Mouse (Mus musculus): ENCODE measurements around the gene Lysmd1. TPM values are rescaled to one million over a fixed set of nuclear protein-coding genes. Genes with fewer than 3 reads are reported as not detected.

The Lysmd1 gene
- total RNA-seq, 1 experiment: 5.1 TPM

DNA sequence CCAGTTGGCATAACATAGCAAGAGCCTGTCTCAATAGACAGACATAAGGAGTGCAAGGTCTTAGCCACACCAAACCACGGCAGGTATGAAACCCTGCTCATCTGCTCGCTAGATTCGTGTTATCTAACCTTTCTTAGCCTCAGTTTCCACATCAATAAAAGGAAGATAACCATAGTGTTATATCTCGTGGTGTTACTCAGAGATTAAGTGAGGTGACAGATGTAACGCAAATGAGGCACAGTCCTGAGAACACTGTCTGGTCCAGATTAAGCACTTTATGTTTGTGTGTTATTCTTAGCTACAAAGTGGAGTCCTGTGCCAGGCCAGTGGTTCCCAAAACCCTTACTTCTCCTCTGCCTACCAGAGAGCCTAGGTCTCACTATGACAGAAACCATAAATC is 31.0 kb downstream of the Lysmd1 start:
- H3K36me3 ChIP-seq (ENCODE audit: control insufficient read depth, insufficient read depth, low read length, poor library complexity, severe bottlenecking): peaks cover 5% of the 10 kb centered on the region
- DNase-seq (ENCODE audit: low read depth, low spot score): no peak
- no peak for TF ChIP-seq ZC3H11A (IDR thresholded peaks at IDR 0.05; ENCODE audit: borderline replicate concordance, low read depth, low read length)
- no peak for TF ChIP-seq MAFK (IDR thresholded peaks at IDR 0.05; ENCODE audit: insufficient read depth, low read depth, low read length)
- TF ChIP-seq HCFC1 (IDR thresholded peaks at IDR 0.05; ENCODE audit: borderline replicate concordance, insufficient read depth, low read length): no peak
- TF ChIP-seq CHD2 (IDR thresholded peaks at IDR 0.05; ENCODE audit: low read depth, low read length): no peak
- TF ChIP-seq ZNF384 (IDR thresholded peaks at IDR 0.05; ENCODE audit: low read depth, low read length): no peak
- H3K9ac ChIP-seq (ENCODE audit: insufficient read depth, low read depth, low read length, poor library complexity, severe bottlenecking): no peak overlapping the region
- in situ Hi-C loops (cut with MboI; ENCODE audit: low sequenced_read_pairs in 2 of 2, unreplicated experiment in 2 of 2): no loop called here
- H3K9me3 ChIP-seq (ENCODE audit: control insufficient read depth, insufficient read depth, low read depth, low read length): no peaks in the 10 kb centered on the region
- no peak overlapping the region for H3K4me3 ChIP-seq (ENCODE audit: insufficient read depth in 1 of 2, low read depth in 1 of 2, low read length in 2 of 2, poor library complexity in 1 of 2, severe bottlenecking in 1 of 2)
- H3K27ac ChIP-seq (ENCODE audit: insufficient read depth, low read depth, low read length, poor library complexity, severe bottlenecking): no peak overlapping the region
- peaks cover 0 to 25% of the 10 kb centered on the region in 2 experiments; a peak in 3 of 4 replicates for H3K4me1 ChIP-seq (ENCODE audit: control insufficient read depth in 2 of 2, insufficient read depth in 2 of 2, low read length in 2 of 2, poor library complexity in 1 of 2)

DNA sequence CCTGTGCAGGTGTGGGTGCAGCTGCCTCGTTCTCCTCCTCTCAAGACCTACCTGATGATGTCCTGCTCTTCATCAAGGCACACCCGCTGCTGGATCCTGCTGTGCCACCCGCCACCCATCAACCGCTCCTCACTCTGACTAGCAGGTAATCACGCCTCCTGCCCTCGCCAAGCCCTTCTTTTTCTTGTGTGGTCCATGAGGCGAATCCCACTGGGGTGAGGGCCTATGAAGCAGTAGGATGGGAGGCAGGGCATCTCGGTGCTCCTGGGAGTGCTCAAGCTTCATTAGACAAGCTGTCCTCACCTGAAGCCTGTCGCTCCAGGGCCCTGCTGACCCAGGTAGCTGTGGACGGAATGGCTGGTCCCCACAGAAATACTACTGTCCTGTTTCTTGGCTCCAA is 36.1 kb downstream of the Lysmd1 start:
- H3K9me3 ChIP-seq (ENCODE audit: control insufficient read depth, insufficient read depth, low read depth, low read length): no peaks in the 10 kb centered on the region
- TF ChIP-seq ZC3H11A (IDR thresholded peaks at IDR 0.05; ENCODE audit: borderline replicate concordance, low read depth, low read length) (no peak), MAFK (IDR thresholded peaks at IDR 0.05; ENCODE audit: insufficient read depth, low read depth, low read length) (no peak), ZNF384 (IDR thresholded peaks at IDR 0.05; ENCODE audit: low read depth, low read length) (no peak), HCFC1 (IDR thresholded peaks at IDR 0.05; ENCODE audit: borderline replicate concordance, insufficient read depth, low read length) (no peak), CHD2 (IDR thresholded peaks at IDR 0.05; ENCODE audit: low read depth, low read length) (no peak)
- DNase-seq (ENCODE audit: low read depth, low spot score): no peak
- no peak overlapping the region for H3K4me3 ChIP-seq (ENCODE audit: insufficient read depth in 1 of 2, low read depth in 1 of 2, low read length in 2 of 2, poor library complexity in 1 of 2, severe bottlenecking in 1 of 2)
- no peak overlapping the region for H3K9ac ChIP-seq (ENCODE audit: insufficient read depth, low read depth, low read length, poor library complexity, severe bottlenecking)
- peaks cover 2% of the 10 kb centered on the region in 2 experiments; a peak in 1 of 4 replicates for H3K4me1 ChIP-seq (ENCODE audit: control insufficient read depth in 2 of 2, insufficient read depth in 2 of 2, low read length in 2 of 2, poor library complexity in 1 of 2)
- in situ Hi-C loops (cut with MboI; ENCODE audit: low sequenced_read_pairs in 2 of 2, unreplicated experiment in 2 of 2): no loop called here
- no peak overlapping the region for H3K27ac ChIP-seq (ENCODE audit: insufficient read depth, low read depth, low read length, poor library complexity, severe bottlenecking)
- peaks cover 23% of the 10 kb centered on the region for H3K36me3 ChIP-seq (ENCODE audit: control insufficient read depth, insufficient read depth, low read length, poor library complexity, severe bottlenecking)

DNA sequence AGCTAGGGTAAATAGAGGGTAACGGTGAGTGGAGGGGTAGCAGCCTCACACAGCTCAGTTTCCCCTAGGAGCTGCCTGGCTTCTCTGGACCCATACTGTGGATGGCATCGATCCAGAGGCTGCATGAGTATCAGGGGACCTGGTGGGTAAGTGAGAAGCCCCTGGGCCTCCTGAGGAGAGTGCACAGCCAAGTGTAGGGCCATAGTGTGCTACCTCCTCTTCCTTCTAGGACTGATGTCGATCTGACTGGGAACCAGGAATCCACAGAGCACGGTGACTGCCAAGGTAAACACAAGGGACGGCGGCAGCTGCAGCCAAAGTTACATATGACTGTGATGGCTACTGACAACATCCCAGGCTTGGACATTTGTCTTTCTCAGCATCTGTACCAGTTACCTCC is 37.2 kb downstream of the Lysmd1 start:
- Histone ChIP-seq H3K27ac (ENCODE audit: insufficient read depth, low read depth, low read length, poor library complexity, severe bottlenecking) (no peak overlapping the region), H3K9ac (ENCODE audit: insufficient read depth, low read depth, low read length, poor library complexity, severe bottlenecking) (no peak overlapping the region), H3K36me3 (ENCODE audit: control insufficient read depth, insufficient read depth, low read length, poor library complexity, severe bottlenecking) (peaks cover 23% of the 10 kb centered on the region), H3K4me3 (ENCODE audit: insufficient read depth in 1 of 2, low read depth in 1 of 2, low read length in 2 of 2, poor library complexity in 1 of 2, severe bottlenecking in 1 of 2) (no peak overlapping the region), H3K4me1 (ENCODE audit: control insufficient read depth in 2 of 2, insufficient read depth in 2 of 2, low read length in 2 of 2, poor library complexity in 1 of 2) (peaks cover 2% of the 10 kb centered on the region in 2 experiments; a peak in 1 of 4 replicates), H3K9me3 (ENCODE audit: control insufficient read depth, insufficient read depth, low read depth, low read length) (no peaks in the 10 kb centered on the region)
- in situ Hi-C loops (cut with MboI; ENCODE audit: low sequenced_read_pairs in 2 of 2, unreplicated experiment in 2 of 2): no loop called here
- DNase-seq (ENCODE audit: low read depth, low spot score): no peak
- TF ChIP-seq MAFK (IDR thresholded peaks at IDR 0.05; ENCODE audit: insufficient read depth, low read depth, low read length): no peak
- TF ChIP-seq ZC3H11A (IDR thresholded peaks at IDR 0.05; ENCODE audit: borderline replicate concordance, low read depth, low read length): no peak

GRCm38 (mm10) chr3:95172526-95173255 is 38.8 kb downstream of the Lysmd1 start:
- Histone ChIP-seq H3K9ac (ENCODE audit: insufficient read depth, low read depth, low read length, poor library complexity, severe bottlenecking) (peak overlapping the region; percentile 66), H3K36me3 (ENCODE audit: control insufficient read depth, insufficient read depth, low read length, poor library complexity, severe bottlenecking) (peaks cover 23% of the 10 kb centered on the region), H3K27ac (ENCODE audit: insufficient read depth, low read depth, low read length, poor library complexity, severe bottlenecking) (no peak overlapping the region), H3K4me1 (ENCODE audit: control insufficient read depth in 2 of 2, insufficient read depth in 2 of 2, low read length in 2 of 2, poor library complexity in 1 of 2) (peaks cover 4% of the 10 kb centered on the region in 2 experiments; a peak in 3 of 4 replicates), H3K9me3 (ENCODE audit: control insufficient read depth, insufficient read depth, low read depth, low read length) (no peaks in the 10 kb centered on the region), H3K4me3 (ENCODE audit: insufficient read depth in 1 of 2, low read depth in 1 of 2, low read length in 2 of 2, poor library complexity in 1 of 2, severe bottlenecking in 1 of 2) (peak overlapping the region; percentile 44 to 67)
- TF ChIP-seq CHD2 (IDR thresholded peaks at IDR 0.05; ENCODE audit: low read depth, low read length) (no peak), ZNF384 (IDR thresholded peaks at IDR 0.05; ENCODE audit: low read depth, low read length) (no peak), HCFC1 (IDR thresholded peaks at IDR 0.05; ENCODE audit: borderline replicate concordance, insufficient read depth, low read length) (no peak), MAFK (IDR thresholded peaks at IDR 0.05; ENCODE audit: insufficient read depth, low read depth, low read length) (no peak), ZC3H11A (IDR thresholded peaks at IDR 0.05; ENCODE audit: borderline replicate concordance, low read depth, low read length) (no peak)
- in situ Hi-C loops (cut with MboI; ENCODE audit: low sequenced_read_pairs in 2 of 2, unreplicated experiment in 2 of 2): no loop called here
- no peak for DNase-seq (ENCODE audit: low read depth, low spot score)
